Mouse (Mus musculus): Measurements from ENCODE around the gene Slc9a6.

The Slc9a6 gene

GRCm38 (mm10) chrX:56609623-56610317 lies at the start of gene Slc9a6:
Gene Slc9a6 (plus strand): TSS chrX:56609757.
- DNase-seq: peak; percentile 90

GRCm38 (mm10) chrX:56572465-56572864 lies 37.1 kb upstream of the Slc9a6 start:
- peak; percentile 32 for DNase-seq

GRCm38 (mm10) chrX:56578200-56578599 lies 31.4 kb upstream of the Slc9a6 start:
- no peak for DNase-seq

- DNase-seq: peak; percentile 27
Observed at GRCm38 (mm10) chrX:56597219-56597886, 12.2 kb upstream of the Slc9a6 start.

GRCm38 (mm10) chrX:56597887-56598640 lies 11.5 kb upstream of the Slc9a6 start, which contains the start of gene Mmgt1:
Gene Mmgt1 (minus strand): TSS chrX:56598069.
- DNase-seq: peak; percentile 98

GRCm38 (mm10) chrX:56606536-56606935 lies 3.0 kb upstream of the Slc9a6 start:
- no peak for DNase-seq

- no peak for DNase-seq
Observed at GRCm38 (mm10) chrX:56607032-56607710, 2.4 kb upstream of the Slc9a6 start.

GRCm38 (mm10) chrX:56609285-56609622 lies 303 bp upstream of the Slc9a6 start:
- no peak for DNase-seq

GRCm38 (mm10) chrX:56610318-56610694 lies 749 bp downstream of the Slc9a6 start:
- peak; percentile 32 for DNase-seq

- DNase-seq: no peak
Observed at GRCm38 (mm10) chrX:56615236-56615635, 5.7 kb downstream of the Slc9a6 start.

GRCm38 (mm10) chrX:56636185-56636584 lies 26.6 kb downstream of the Slc9a6 start:
- no peak for DNase-seq

- DNase-seq: no peak
Observed at GRCm38 (mm10) chrX:56640066-56640465, 30.5 kb downstream of the Slc9a6 start.

- peak; percentile 69 for DNase-seq
Observed at GRCm38 (mm10) chrX:56649549-56650354, 40.2 kb downstream of the Slc9a6 start.

- no peak for DNase-seq
Observed at GRCm38 (mm10) chrX:56650355-56650652, 40.7 kb downstream of the Slc9a6 start.

- no peak for DNase-seq
Observed at GRCm38 (mm10) chrX:56650885-56651284, 41.3 kb downstream of the Slc9a6 start.

GRCm38 (mm10) chrX:56651738-56652137 lies 42.2 kb downstream of the Slc9a6 start:
- no peak for DNase-seq

GRCm38 (mm10) chrX:56655686-56656085 lies 46.1 kb downstream of the Slc9a6 start:
- no peak for DNase-seq

GRCm38 (mm10) chrX:56659286-56659685 lies 49.7 kb downstream of the Slc9a6 start:
- peak; percentile 76 for DNase-seq

GRCm38 (mm10) chrX:56661143-56661542 lies 51.6 kb downstream of the Slc9a6 start:
- no peak for DNase-seq

GRCm38 (mm10) chrX:56662316-56662715 lies 52.8 kb downstream of the Slc9a6 start:
- no peak for DNase-seq

- DNase-seq: peak; percentile 75
Observed at GRCm38 (mm10) chrX:56663377-56663776, 53.8 kb downstream of the Slc9a6 start.

- DNase-seq: no peak
Observed at GRCm38 (mm10) chrX:56665226-56665973, 55.8 kb downstream of the Slc9a6 start.
